Mouse (Mus musculus) spleen, adult 2 months (tissue): ENCODE measurements around the gene Hcfc1. TPM values are rescaled to one million over a fixed set of nuclear protein-coding genes. Genes with fewer than 3 reads are reported as not detected.

Experiments
- DNase-seq, 2 experiments: peaks; one replicate each; pipeline versions ENCODE4 v3.0.0 to v3.0.0-alpha.2; 2012 to 2021; ENCODE audit warnings: low spot score in 2 of 2, low read depth in 1 of 2
- H3K27ac ChIP-seq: fragments of 200-500 bp; 2 replicates; pipeline ENCODE4 v1.5.1; 2012; ENCODE audit warnings: low read length, inconsistent platforms; ENCODE audit not compliant: insufficient read depth
- H3K27me3 ChIP-seq: fragments of 200-500 bp; 2 replicates; pipeline ENCODE4 v1.6.1; 2012; ENCODE audit warnings: mild to moderate bottlenecking, moderate library complexity, low read length, inconsistent platforms; ENCODE audit not compliant: control insufficient read depth, insufficient read depth
- H3K36me3 ChIP-seq: fragments of 200-500 bp; 2 replicates; pipeline ENCODE4 v1.6.1; 2012; ENCODE audit warnings: mild to moderate bottlenecking, low read length, inconsistent platforms; ENCODE audit not compliant: control insufficient read depth, insufficient read depth
- H3K4me1 ChIP-seq: fragments of 200-500 bp; 2 replicates; pipeline ENCODE4 v1.6.1; 2011; ENCODE audit warnings: inconsistent platforms; ENCODE audit not compliant: control insufficient read depth, insufficient read depth, insufficient read length
- H3K4me3 ChIP-seq: fragments of 200-500 bp; 2 replicates; pipeline ENCODE4 v1.5.1; 2011; ENCODE audit warnings: mild to moderate bottlenecking, inconsistent platforms; ENCODE audit not compliant: insufficient read depth, insufficient read length; ENCODE audit errors: extremely low read depth
- CTCF ChIP-seq: fragments of 200-500 bp; IDR thresholded peaks from 2 replicates; pipeline ENCODE4 v1.5.1; 2011; ENCODE audit warnings: mild to moderate bottlenecking, inconsistent platforms; ENCODE audit not compliant: insufficient read depth, insufficient read length, insufficient replicate concordance; ENCODE audit errors: extremely low read depth
- POLR2A ChIP-seq: fragments of 200-500 bp; IDR thresholded peaks from 2 replicates; pipeline ENCODE4 v1.6.1; 2011; ENCODE audit warnings: low read depth, low read length, inconsistent platforms
- WGBS: fragments of 180-500 bp; shearing (Covaris S2); methylation state at CpG from one replicate; pipeline ENCODE4 v1.1.7; 2018; 5-methylcytosine and 5-hydroxymethylcytosine counted together
- polyA plus RNA-seq: library from polyadenylated mRNA; depleted of rRNA; stranded (reverse); fragments of >200 nt; gene quantifications from 2 replicates; pipeline ENCODE4 v1.2.3, GENCODE M21; 2012

The Hcfc1 gene
- polyA plus RNA-seq, 1 experiment: 71.1 TPM

- no peak for TF ChIP-seq CTCF
- no peaks in the 10 kb centered on the region for H3K4me1 ChIP-seq
- H3K36me3 ChIP-seq: no peaks in the 10 kb centered on the region
- WGBS: 37% methylated on average over 8 of the region's 8 CpGs
- no peak overlapping the region; the same call in 1 of the 2 replicates for H3K27ac ChIP-seq
- no peak overlapping the region for H3K4me3 ChIP-seq
- no peak for DNase-seq
- H3K27me3 ChIP-seq: no peaks in the 10 kb centered on the region
Observed at GRCm38 (mm10) chrX:73998911-73999869, 33.0 kb upstream of the Hcfc1 start.

- DNase-seq: no peak
- no peak overlapping the region for H3K27ac ChIP-seq
- no peaks in the 10 kb centered on the region for H3K4me1 ChIP-seq
- H3K36me3 ChIP-seq: no peaks in the 10 kb centered on the region
- 81% methylated on average over 1 of the region's 1 CpGs for WGBS
- H3K27me3 ChIP-seq: no peaks in the 10 kb centered on the region
- H3K4me3 ChIP-seq: no peak overlapping the region
- TF ChIP-seq POLR2A (no peak), CTCF (no peak)
Observed at GRCm38 (mm10) chrX:73977783-73978182, 11.6 kb upstream of the Hcfc1 start.

GRCm38 (mm10) chrX:73976283-73976682 lies 10.1 kb upstream of the Hcfc1 start:
- Histone ChIP-seq H3K4me1 (no peaks in the 10 kb centered on the region), H3K27me3 (no peaks in the 10 kb centered on the region), H3K4me3 (no peak overlapping the region), H3K27ac (no peak overlapping the region), H3K36me3 (no peaks in the 10 kb centered on the region)
- TF ChIP-seq POLR2A (no peak), CTCF (no peak)
- WGBS: 90% methylated on average over 2 of the region's 2 CpGs
- DNase-seq: no peak

- 82% methylated on average over 4 of the region's 4 CpGs for WGBS
- DNase-seq: no peak
- Histone ChIP-seq H3K27me3 (no peaks in the 10 kb centered on the region), H3K27ac (no peak overlapping the region), H3K4me3 (no peak overlapping the region), H3K36me3 (no peaks in the 10 kb centered on the region), H3K4me1 (no peaks in the 10 kb centered on the region)
- TF ChIP-seq POLR2A (no peak), CTCF (no peak)
Observed at GRCm38 (mm10) chrX:73972774-73973173, 6.6 kb upstream of the Hcfc1 start.

- H3K4me1 ChIP-seq: no peaks in the 10 kb centered on the region
- no peak for DNase-seq
- TF ChIP-seq POLR2A (no peak), CTCF (no peak)
- no peak overlapping the region for H3K27ac ChIP-seq
- no peaks in the 10 kb centered on the region for H3K36me3 ChIP-seq
- H3K4me3 ChIP-seq: no peak overlapping the region
- H3K27me3 ChIP-seq: no peaks in the 10 kb centered on the region
Observed at GRCm38 (mm10) chrX:73970781-73971180, 4.6 kb upstream of the Hcfc1 start.

- no peak for DNase-seq
- Histone ChIP-seq H3K27me3 (no peaks in the 10 kb centered on the region), H3K4me1 (no peaks in the 10 kb centered on the region), H3K27ac (no peak overlapping the region), H3K36me3 (no peaks in the 10 kb centered on the region), H3K4me3 (no peak overlapping the region)
- no peak for TF ChIP-seq POLR2A
- no peak for TF ChIP-seq CTCF
- WGBS: 86% methylated on average over 2 of the region's 2 CpGs
Observed at GRCm38 (mm10) chrX:73969729-73970128, 3.6 kb upstream of the Hcfc1 start.

- Histone ChIP-seq H3K36me3 (no peaks in the 10 kb centered on the region), H3K27me3 (no peaks in the 10 kb centered on the region), H3K27ac (no peak overlapping the region), H3K4me1 (peaks cover 3% of the 10 kb centered on the region; the same call in 1 of the 2 replicates), H3K4me3 (no peak overlapping the region)
- 77% methylated on average over 1 of the region's 1 CpGs for WGBS
- TF ChIP-seq POLR2A: no peak
- TF ChIP-seq CTCF: no peak
- DNase-seq: no peak
Observed at GRCm38 (mm10) chrX:73969167-73969566, 3.0 kb upstream of the Hcfc1 start.
